Mouse (Mus musculus): ENCODE data around the gene Tollip. TPM values are rescaled to one million over a fixed set of nuclear protein-coding genes. Genes with fewer than 3 reads are reported as not detected.

Tollip gene
- polyA plus RNA-seq, 1 experiment from 2014 or later, result 31.0 TPM

DNA sequence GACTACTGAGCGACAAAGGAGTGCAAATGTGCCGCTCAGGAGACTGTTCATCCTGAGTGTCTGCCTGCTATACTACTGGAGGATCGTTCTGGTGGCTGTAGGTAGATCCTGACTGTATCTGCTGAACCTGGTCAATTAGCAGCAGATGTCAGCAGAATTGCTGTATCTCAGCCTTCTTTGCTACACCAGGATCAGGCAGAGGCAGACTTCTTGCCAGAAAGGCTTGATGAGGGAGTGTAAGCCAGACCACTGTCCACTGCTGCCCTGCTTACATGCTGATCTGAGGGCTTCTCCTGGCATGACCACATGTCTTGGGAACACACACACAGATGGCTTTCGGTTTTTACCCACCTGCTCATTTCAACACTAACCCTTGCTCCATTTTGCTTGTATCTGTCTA lies 33.5 kb upstream of the Tollip start:
- no peak for ATAC-seq
- no peaks in the 10 kb centered on the region for H3K36me3 ChIP-seq
- H3K9ac ChIP-seq, result no peak overlapping the region
- H3K4me2 ChIP-seq, result no peak overlapping the region
- 75% methylated on average over 4 of the region's 4 CpGs for WGBS (ENCODE audit: insufficient replicate concordance)
- peaks cover 6% of the 10 kb centered on the region; the same call in 1 of the 2 replicates for H3K4me1 ChIP-seq
- H3K27me3 ChIP-seq (replicated peaks), result peaks cover 88% of the 10 kb centered on the region
- no peaks in the 10 kb centered on the region for H3K9me3 ChIP-seq (replicated peaks)
- H3K4me3 ChIP-seq, result no peak overlapping the region
- H3K27ac ChIP-seq, result no peak overlapping the region

DNA sequence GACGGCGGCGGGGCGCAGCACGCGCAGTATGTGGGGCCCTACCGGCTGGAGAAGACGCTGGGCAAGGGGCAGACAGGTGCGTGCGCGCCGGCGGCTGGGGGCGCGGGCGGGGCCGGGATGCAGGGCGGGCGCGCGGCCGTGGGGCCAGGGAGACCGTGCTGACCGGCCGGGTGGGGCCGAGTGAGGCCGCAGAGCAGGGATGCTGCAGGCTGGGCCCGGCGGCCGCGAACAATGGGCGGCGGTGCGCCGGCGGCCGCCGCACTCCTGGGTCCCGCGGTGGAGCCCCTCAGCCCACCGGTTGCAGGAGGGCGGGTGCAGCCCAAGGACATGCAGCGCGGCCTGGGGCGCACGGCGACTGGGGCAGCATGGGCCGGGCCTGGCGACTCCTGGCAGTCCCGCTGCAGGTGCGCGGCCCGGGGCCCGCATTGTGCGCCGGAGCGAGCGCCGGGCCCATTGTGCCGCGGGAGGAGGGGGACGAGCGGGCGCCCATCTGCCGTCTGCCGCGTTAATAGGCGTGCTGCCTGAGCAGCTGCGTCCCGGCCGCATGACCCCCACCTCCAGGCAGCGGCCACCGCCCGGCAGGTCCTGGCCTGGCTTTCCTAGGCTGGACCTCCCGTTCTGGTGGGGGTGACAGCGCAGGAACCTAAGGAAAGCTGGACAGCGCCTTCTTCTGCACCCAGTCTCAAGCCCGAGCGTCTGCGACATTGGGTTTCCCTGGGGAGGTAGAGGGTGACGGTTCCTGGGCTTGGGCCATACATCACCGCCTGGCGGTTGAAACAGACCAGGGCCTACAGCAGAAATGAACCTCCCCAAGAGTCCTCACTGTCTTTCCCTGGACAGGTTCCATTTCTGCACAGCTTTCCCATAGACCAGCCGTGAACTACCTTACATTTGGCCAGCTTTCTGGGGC lies 32.1 kb upstream of the Tollip start:
- ATAC-seq, result peak; percentile 11; the same call in 1 of the 2 replicates

GRCm38 (mm10) chr7:141949799-141950103 lies 31.4 kb upstream of the Tollip start:
- Histone ChIP-seq H3K27ac (no peak overlapping the region), H3K36me3 (no peaks in the 10 kb centered on the region), H3K4me3 (peak overlapping the region; percentile 42), H3K27me3 (replicated peaks) (peaks cover 96% of the 10 kb centered on the region), H3K9ac (no peak overlapping the region), H3K4me2 (peak overlapping the region; percentile 62), H3K4me1 (peaks cover 6% of the 10 kb centered on the region; the same call in 1 of the 2 replicates), H3K9me3 (replicated peaks) (no peaks in the 10 kb centered on the region)
- WGBS (ENCODE audit: insufficient replicate concordance), result 1% methylated on average over 26 of the region's 54 CpGs
- 0 out of 2 replicates have a peak, but pooled peaks have one; percentile 9 for ATAC-seq

More for the DNA sequence above, 32.1 kb upstream of the Tollip start:
- H3K27me3 ChIP-seq (replicated peaks), result peaks cover 94% of the 10 kb centered on the region
- peaks cover 6% of the 10 kb centered on the region; the same call in 1 of the 2 replicates for H3K4me1 ChIP-seq
- no peaks in the 10 kb centered on the region for H3K9me3 ChIP-seq (replicated peaks)
- 3% methylated on average over 48 of the region's 84 CpGs for WGBS (ENCODE audit: insufficient replicate concordance)
- H3K4me3 ChIP-seq, result peak overlapping the region; percentile 42
- H3K9ac ChIP-seq, result no peak overlapping the region
- no peaks in the 10 kb centered on the region for H3K36me3 ChIP-seq
- peak overlapping the region; percentile 62 for H3K4me2 ChIP-seq
- H3K27ac ChIP-seq, result no peak overlapping the region

- peaks cover 6% of the 10 kb centered on the region; the same call in 1 of the 2 replicates for H3K4me1 ChIP-seq
- H3K9ac ChIP-seq, result no peak within 1 kb of the TSS
- 3% methylated on average over 54 of the region's 55 CpGs for WGBS (ENCODE audit: insufficient replicate concordance)
- H3K9me3 ChIP-seq (replicated peaks), result no peaks in the 10 kb centered on the region
- no peak within 1 kb of the TSS for H3K27ac ChIP-seq
- peak; percentile 83 for ATAC-seq
- peak within 1 kb of the TSS; percentile 42 for H3K4me3 ChIP-seq
- H3K4me2 ChIP-seq, result peak within 1 kb of the TSS; percentile 62
- H3K27me3 ChIP-seq (replicated peaks), result peaks cover 96% of the 10 kb centered on the region
- no peaks in the 10 kb centered on the region for H3K36me3 ChIP-seq
Measured at GRCm38 (mm10) chr7:141948906-141949798, 30.8 kb upstream of the Tollip start, which contains the start of gene Brsk2. Gene Brsk2 (plus strand): TSS chr7:141949751.

GRCm38 (mm10) chr7:141948045-141948444 lies 29.7 kb upstream of the Tollip start:
- Histone ChIP-seq H3K4me3 (no peak overlapping the region), H3K27me3 (replicated peaks) (peaks cover 92% of the 10 kb centered on the region), H3K4me2 (no peak overlapping the region), H3K27ac (no peak overlapping the region), H3K36me3 (no peaks in the 10 kb centered on the region), H3K9ac (no peak overlapping the region), H3K9me3 (replicated peaks) (no peaks in the 10 kb centered on the region), H3K4me1 (peaks cover 6% of the 10 kb centered on the region; the same call in 1 of the 2 replicates)
- no peak for ATAC-seq
- WGBS (ENCODE audit: insufficient replicate concordance), result 15% methylated on average over 1 of the region's 1 CpGs

DNA sequence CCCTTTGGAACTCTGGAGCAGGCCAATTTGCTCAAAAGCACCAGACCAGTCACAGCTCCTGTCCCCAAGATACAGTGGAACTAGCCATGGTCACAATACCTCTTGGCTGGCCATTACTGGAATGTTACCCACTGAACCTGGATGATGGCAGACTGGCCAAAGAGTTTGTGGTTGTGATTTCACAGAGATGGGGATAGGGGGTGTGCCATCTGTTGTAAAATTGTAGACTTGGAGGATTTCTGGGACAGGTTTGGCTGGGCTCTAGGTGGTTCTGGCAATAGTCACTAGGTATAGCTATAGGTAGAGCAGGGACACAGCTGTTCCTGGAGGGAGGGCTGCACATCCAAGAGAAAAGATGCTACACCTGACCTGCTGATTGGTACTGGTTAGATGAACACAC lies 29.2 kb upstream of the Tollip start:
- peaks cover 87% of the 10 kb centered on the region for H3K27me3 ChIP-seq (replicated peaks)
- no peaks in the 10 kb centered on the region for H3K9me3 ChIP-seq (replicated peaks)
- H3K9ac ChIP-seq, result no peak overlapping the region
- no peak overlapping the region for H3K27ac ChIP-seq
- no peak overlapping the region for H3K4me3 ChIP-seq
- ATAC-seq, result no peak
- no peaks in the 10 kb centered on the region for H3K36me3 ChIP-seq
- no peak overlapping the region for H3K4me2 ChIP-seq
- H3K4me1 ChIP-seq, result peaks cover 6% of the 10 kb centered on the region; the same call in 1 of the 2 replicates

DNA sequence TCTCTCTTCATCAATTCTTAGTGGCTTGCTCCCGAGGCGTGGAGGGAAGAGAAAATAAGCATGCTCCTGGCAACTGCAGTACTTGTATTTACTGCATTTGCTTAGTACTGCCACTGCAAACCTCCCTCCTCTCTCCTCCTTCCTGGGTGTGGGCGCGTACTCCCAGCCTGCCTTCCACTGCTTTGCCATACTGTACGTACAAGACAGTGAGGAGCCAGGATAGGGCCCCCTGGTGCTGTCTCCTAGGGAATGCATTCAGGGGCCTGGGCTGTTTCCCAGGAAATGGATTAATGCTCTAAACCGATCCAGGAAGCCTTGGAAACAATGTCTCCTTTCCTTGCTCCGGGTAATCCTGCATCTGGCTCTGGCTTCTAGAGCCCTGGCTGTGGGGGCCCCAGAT lies 27.6 kb upstream of the Tollip start:
- H3K27me3 ChIP-seq (replicated peaks), result peaks cover 75% of the 10 kb centered on the region
- H3K36me3 ChIP-seq, result no peaks in the 10 kb centered on the region
- peaks cover 6% of the 10 kb centered on the region; the same call in 1 of the 2 replicates for H3K4me1 ChIP-seq
- H3K4me3 ChIP-seq, result no peak overlapping the region
- H3K9ac ChIP-seq, result no peak overlapping the region
- 39% methylated on average over 7 of the region's 7 CpGs for WGBS (ENCODE audit: insufficient replicate concordance)
- ATAC-seq, result no peak
- no peak overlapping the region for H3K27ac ChIP-seq
- H3K4me2 ChIP-seq, result no peak overlapping the region
- H3K9me3 ChIP-seq (replicated peaks), result no peaks in the 10 kb centered on the region

GRCm38 (mm10) chr7:141943444-141943843 lies 25.1 kb upstream of the Tollip start:
- no peak overlapping the region for H3K4me3 ChIP-seq
- H3K36me3 ChIP-seq, result no peaks in the 10 kb centered on the region
- no peak overlapping the region for H3K4me2 ChIP-seq
- no peaks in the 10 kb centered on the region for H3K9me3 ChIP-seq (replicated peaks)
- no peak for ATAC-seq
- no peak overlapping the region for H3K9ac ChIP-seq
- peaks cover 64% of the 10 kb centered on the region for H3K27me3 ChIP-seq (replicated peaks)
- WGBS (ENCODE audit: insufficient replicate concordance), result 54% methylated on average over 5 of the region's 5 CpGs
- no peaks in the 10 kb centered on the region for H3K4me1 ChIP-seq
- no peak overlapping the region for H3K27ac ChIP-seq

- Histone ChIP-seq H3K4me3 (no peak overlapping the region), H3K36me3 (no peaks in the 10 kb centered on the region), H3K27me3 (replicated peaks) (peaks cover 42% of the 10 kb centered on the region), H3K27ac (no peak overlapping the region), H3K4me2 (no peak overlapping the region), H3K9ac (no peak overlapping the region), H3K4me1 (no peaks in the 10 kb centered on the region), H3K9me3 (replicated peaks) (no peaks in the 10 kb centered on the region)
- no peak for ATAC-seq
- 77% methylated on average over 6 of the region's 6 CpGs for WGBS (ENCODE audit: insufficient replicate concordance)
Measured at GRCm38 (mm10) chr7:141934951-141935350, 16.6 kb upstream of the Tollip start.

GRCm38 (mm10) chr7:141934128-141934898 lies 16.0 kb upstream of the Tollip start:
- H3K4me1 ChIP-seq, result no peaks in the 10 kb centered on the region
- no peaks in the 10 kb centered on the region for H3K36me3 ChIP-seq
- no peak overlapping the region for H3K4me2 ChIP-seq
- no peak overlapping the region for H3K9ac ChIP-seq
- peaks cover 36% of the 10 kb centered on the region for H3K27me3 ChIP-seq (replicated peaks)
- H3K9me3 ChIP-seq (replicated peaks), result no peaks in the 10 kb centered on the region
- H3K27ac ChIP-seq, result no peak overlapping the region
- WGBS (ENCODE audit: insufficient replicate concordance), result 49% methylated on average over 7 of the region's 7 CpGs
- no peak for ATAC-seq
- H3K4me3 ChIP-seq, result no peak overlapping the region

GRCm38 (mm10) chr7:141928642-141929041 lies 10.3 kb upstream of the Tollip start:
- Histone ChIP-seq H3K4me3 (no peak overlapping the region), H3K4me1 (no peaks in the 10 kb centered on the region), H3K36me3 (no peaks in the 10 kb centered on the region), H3K9ac (no peak overlapping the region), H3K27me3 (replicated peaks) (peaks cover 29% of the 10 kb centered on the region), H3K9me3 (replicated peaks) (no peaks in the 10 kb centered on the region), H3K4me2 (no peak overlapping the region), H3K27ac (no peak overlapping the region)
- no peak for ATAC-seq
- WGBS (ENCODE audit: insufficient replicate concordance), result 66% methylated on average over 10 of the region's 10 CpGs

All from liver, embryonic 12.5 days (tissue).